In the genomic region with DNA sequence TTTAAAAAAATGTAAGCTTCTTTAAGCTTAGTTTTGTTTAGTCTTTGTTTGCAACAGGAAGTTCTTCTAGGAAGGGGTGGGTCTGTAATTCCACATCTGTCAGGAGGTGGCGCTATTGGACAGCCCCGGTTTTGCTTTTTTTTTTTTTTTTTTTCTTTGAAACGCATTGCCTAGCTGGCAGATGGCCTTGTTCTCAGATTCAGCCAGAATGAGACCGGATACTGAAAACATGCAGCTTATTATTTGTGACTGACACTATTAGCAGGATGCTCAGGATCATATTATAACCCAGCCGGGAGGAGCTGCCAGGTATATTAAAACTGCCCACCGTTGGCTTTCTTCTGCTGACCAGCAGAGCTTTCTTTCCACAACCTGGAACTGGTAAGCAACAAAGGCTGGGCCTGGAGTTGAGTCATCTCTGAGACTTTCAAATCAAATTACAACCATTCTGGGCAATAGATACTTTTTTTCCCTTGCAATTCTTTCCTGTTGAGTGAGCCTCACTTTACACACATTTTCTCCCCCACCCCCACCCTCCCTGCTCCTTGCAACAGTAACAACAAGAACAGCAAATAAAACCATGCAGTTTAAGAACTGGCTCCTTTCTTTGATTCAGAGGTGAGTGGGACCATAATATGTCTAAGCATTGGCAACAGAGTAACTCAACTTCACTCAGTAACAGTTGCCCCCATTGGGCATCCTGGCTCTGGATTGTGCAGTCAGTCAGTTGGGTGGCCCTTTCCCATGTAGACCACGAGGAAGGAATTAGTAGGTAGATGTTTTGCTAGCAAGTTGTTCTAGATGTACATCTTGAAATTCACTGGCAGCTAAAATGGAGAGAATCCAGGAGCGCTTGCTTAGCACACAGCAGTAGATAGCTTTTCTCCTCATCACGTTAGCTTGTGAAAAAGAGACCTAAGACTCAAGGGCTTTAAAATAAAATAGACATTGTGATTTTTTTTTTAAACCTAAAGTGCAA, we compare ENCODE assay signal across 8 mouse cellular contexts.
DNase-seq lines count a peak whose midpoint lies in the region; ATAC-seq lines count a peak whose summit lies in the region.

No protein-coding gene starts in this region.

- H3K27me3 ChIP-seq in hindbrain, embryonic 12.5 days: peaks cover 2% of the 10 kb centered on the region; the same call in 1 of the 2 replicates

- no peak overlapping the region for H3K4me3 ChIP-seq in hindbrain, embryonic 12.5 days

- peaks cover 4% of the 10 kb centered on the region; the same call in 1 of the 2 replicates for H3K9me3 ChIP-seq in hindbrain, embryonic 12.5 days (replicated peaks)

- peak; percentile 40; the same call in 1 of the 2 replicates for ATAC-seq in hindbrain, embryonic 12.5 days (ENCODE audit: low FRiP score)
- no peak for ATAC-seq in erythroblast, adult 5-6 weeks (replicated peaks; ENCODE audit: low FRiP score, poor library complexity, severe bottlenecking)

- H3K36me3 ChIP-seq in hindbrain, embryonic 12.5 days: no peaks in the 10 kb centered on the region

- peaks cover 14% of the 10 kb centered on the region for H3K4me1 ChIP-seq in hindbrain, embryonic 12.5 days

- peak; percentile 70 for DNase-seq in R1 (ENCODE audit: low read depth, low spot score)
- peak; percentile 87 for DNase-seq in cerebellum, adult 9-11 months
- peak; percentile 43 to 59 for DNase-seq in frontal cortex, postnatal 25 days (ENCODE audit: low spot score in 2 of 2)
- peak; percentile 83 to 84 for DNase-seq in layer of hippocampus, postnatal 10 days (ENCODE audit: low spot score in 2 of 2)
- peak; percentile 88 for DNase-seq in lung, postnatal 36 days
- peak; percentile 66 to 72 for DNase-seq in right cerebral cortex, adult 2 months (ENCODE audit: low spot score in 2 of 2)

- WGBS in hindbrain, embryonic 12.5 days: 35% methylated on average over 9 of the region's 9 CpGs

- peak overlapping the region; percentile 62; the same call in 1 of the 2 replicates for H3K27ac ChIP-seq in hindbrain, embryonic 12.5 days

- H3K4me2 ChIP-seq in hindbrain, embryonic 12.5 days (replicated peaks): no peak overlapping the region

- no peak overlapping the region for H3K9ac ChIP-seq in hindbrain, embryonic 12.5 days
